Mouse (Mus musculus): ENCODE data around the gene Med26.

Med26 gene

DNA sequence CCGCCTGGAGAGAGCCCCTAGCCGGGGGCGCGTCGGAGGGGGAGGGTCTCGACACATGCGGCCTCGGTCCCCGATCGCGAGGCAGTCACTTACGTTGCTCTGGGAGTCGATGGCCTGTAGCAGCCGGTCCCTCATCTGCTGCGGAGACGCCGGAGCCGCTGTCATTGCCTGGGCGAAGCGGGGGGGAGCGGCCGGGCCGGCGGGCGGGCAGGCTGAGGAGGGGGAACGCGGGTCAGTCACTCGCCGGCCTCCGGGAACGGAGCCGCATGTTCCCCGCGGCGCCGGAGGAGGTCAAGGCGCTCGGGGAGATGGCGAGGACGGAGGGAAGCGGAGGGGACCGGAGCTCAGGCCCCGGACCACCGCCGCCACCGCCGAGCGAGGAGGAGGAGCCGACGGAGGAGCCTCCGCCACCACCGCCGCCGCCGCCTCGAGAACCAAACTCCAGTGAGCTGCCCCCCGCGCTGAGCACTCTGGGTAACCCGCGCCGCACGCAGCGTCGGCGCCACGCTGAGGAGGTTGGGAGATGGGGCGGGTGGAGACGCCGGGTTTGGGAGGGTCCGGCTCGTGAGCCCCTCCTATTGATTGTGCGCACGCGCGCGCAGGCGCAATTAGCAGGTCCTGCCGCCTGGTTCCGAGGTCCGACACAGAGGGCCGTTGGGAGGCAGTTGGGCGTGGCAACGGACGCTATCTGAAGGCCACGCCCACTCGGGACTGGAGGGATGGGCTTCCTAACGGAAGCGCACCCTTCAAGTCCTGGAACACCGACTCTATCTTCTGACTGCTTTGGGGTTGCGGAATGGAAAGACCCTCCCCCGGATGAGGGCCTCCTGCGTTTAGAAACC lies at the start of gene Med26:
Med26 (minus strand) TSS at position 469 of the 842 bp plus-strand sequence.
- peak; percentile 92 to 95 for DNase-seq (ENCODE audit: low spot score in 2 of 2)

DNA sequence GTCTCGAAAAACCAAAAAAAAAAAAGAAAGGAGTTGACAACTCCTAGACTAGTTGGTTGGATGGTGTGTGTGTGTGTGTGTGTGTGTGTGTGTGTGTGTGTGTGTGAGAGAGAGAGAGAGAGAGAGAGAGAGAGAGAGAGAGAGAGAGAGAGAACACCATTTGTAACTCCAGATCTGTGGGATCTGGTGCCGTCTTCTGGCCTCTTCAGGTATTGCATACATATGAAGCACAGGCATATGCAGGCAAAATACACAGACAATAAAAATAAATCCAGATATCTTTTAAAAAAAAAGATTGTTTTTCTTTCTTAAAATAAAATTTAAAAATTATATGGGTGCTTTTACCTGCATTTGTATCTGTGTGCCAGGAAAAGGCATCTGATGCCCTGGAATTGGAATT lies 42.1 kb upstream of the Med26 start:
- DNase-seq (ENCODE audit: low spot score in 2 of 2): peak in 1 of 2 experiments; percentile 13

- DNase-seq (ENCODE audit: low spot score in 2 of 2): no peak
These were observed 41.2 kb upstream of the Med26 start for GRCm38 (mm10) chr8:72589286-72589685.

DNA sequence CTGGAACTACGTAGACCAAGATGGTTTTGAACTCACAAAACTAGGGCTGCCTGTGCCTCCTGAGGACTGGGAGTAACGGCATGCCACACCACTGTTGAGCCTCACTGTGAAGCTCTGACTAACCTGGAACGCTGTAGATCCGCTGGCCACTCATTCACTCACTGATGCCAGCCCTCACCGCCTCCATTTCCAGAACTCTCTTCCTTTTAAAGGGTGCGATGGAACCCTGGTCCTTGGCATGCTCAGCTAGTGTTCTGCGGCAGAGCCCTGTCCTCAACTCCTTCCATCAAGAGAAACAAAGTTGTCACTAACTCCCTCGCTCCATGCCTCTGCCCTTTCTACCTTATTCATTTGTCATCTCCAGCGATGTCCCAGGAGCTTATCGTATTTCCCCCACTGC lies 40.8 kb upstream of the Med26 start:
- DNase-seq (ENCODE audit: low spot score in 2 of 2): no peak

DNA sequence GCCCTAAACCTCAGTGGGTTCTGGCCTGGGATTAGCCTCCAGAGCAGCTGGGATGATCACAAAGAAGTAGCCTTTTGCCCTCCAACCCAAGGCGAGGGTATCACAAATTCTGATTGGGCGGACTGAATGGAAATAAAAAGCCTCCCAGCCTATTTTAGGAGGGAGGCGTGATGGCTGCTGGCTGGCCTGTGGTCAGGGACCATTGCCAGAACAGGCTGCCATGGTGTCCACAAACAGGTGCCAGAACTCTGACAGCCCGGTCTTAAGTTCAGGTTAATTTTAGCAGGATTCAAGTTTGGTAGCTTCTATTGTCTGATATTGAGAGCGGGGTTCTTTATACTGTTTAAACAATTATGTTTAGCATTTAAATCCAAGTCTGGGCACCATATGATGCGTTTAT lies 39.7 kb upstream of the Med26 start:
- no peak for DNase-seq (ENCODE audit: low spot score in 2 of 2)

DNA sequence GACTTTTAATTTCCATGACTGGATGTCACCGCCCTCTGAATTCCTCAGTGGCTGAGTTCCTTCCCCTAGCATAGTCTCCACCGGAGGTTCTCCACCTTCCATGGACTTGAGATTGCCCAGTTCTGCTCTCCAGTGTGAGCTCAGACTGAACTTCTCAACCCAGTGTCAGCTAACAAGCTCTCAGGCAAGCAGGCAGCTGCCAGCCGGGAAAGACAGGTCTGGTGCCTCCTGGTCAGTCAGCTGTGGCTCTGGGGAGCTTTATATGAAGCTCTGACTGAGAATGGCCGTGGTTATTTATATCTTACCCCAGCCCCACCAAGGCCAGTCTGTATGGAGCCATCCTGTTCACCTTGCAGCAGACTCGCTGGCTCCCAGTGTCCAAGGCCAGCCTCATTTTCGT lies 36.3 kb upstream of the Med26 start:
- no peak for DNase-seq (ENCODE audit: low spot score in 2 of 2)

- peak in 1 of 2 experiments; percentile 7 for DNase-seq (ENCODE audit: low spot score in 2 of 2)
These were observed 35.1 kb upstream of the Med26 start for GRCm38 (mm10) chr8:72583056-72583771.

GRCm38 (mm10) chr8:72579374-72579773 lies 31.3 kb upstream of the Med26 start:
- DNase-seq (ENCODE audit: low spot score in 2 of 2): no peak

DNA sequence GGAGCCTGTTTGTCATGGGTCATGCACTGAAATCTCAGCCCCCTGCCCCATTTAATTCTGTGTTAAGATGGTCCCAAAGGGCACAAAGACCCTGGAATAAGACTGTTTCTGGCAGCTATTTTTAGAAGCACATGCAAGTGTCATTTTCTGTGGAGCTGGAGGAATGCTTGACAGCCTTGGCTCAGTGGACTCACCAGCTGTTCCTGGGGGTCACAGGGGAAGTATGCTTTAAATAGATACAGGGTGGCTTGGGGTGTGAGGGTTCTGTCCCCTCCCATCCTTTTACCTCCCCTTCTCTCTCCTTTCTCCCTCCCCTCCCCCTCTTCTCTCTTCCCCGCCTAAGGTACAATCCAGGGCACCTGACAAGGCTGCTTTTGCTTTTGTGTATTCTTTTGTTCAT lies 29.9 kb upstream of the Med26 start:
- DNase-seq (ENCODE audit: low spot score in 2 of 2): no peak

- no peak for DNase-seq (ENCODE audit: low spot score in 2 of 2)
These were observed 29.2 kb upstream of the Med26 start for GRCm38 (mm10) chr8:72577266-72577665.

DNA sequence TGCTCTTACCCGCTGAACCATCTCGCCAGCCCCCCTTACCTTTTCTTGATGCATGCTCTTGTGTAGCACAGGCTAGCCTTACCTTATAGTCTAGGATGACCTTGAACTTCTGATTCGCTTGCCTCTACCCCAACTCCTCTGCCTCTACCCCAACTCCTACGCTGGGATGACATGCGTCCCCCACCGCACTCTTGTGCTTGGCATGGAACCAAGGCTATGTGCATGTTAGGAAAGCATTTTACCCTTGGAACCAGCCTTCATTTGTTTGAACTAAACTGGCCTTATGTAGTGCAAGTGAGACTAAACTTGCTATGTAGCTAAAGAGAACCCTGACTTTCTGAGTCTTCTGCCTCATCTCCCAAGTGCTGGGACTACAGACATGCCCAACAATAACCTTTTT lies 27.8 kb upstream of the Med26 start:
- DNase-seq (ENCODE audit: low spot score in 2 of 2): no peak

DNA sequence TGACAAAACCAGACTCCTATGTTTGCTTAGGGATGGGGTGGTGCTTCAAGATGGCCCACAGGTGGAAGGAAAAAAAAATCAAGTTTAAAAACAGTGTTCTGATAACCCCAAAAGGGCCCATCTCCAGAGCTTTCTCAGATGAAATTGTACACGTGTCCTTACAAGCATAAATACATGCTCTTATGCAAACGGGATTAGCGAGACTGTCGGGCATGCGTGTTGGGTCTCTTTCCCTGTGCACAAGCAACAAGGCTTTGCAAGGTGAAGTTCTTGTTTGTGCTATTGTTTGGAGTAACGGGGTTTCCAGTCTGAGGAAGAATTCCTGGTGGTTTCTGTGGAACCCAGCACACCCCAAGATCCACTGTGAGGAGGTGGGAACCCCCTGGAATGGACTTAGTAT lies 25.4 kb upstream of the Med26 start:
- DNase-seq (ENCODE audit: low spot score in 2 of 2): no peak

GRCm38 (mm10) chr8:72572507-72572906 lies 24.4 kb upstream of the Med26 start:
- no peak for DNase-seq (ENCODE audit: low spot score in 2 of 2)

DNA sequence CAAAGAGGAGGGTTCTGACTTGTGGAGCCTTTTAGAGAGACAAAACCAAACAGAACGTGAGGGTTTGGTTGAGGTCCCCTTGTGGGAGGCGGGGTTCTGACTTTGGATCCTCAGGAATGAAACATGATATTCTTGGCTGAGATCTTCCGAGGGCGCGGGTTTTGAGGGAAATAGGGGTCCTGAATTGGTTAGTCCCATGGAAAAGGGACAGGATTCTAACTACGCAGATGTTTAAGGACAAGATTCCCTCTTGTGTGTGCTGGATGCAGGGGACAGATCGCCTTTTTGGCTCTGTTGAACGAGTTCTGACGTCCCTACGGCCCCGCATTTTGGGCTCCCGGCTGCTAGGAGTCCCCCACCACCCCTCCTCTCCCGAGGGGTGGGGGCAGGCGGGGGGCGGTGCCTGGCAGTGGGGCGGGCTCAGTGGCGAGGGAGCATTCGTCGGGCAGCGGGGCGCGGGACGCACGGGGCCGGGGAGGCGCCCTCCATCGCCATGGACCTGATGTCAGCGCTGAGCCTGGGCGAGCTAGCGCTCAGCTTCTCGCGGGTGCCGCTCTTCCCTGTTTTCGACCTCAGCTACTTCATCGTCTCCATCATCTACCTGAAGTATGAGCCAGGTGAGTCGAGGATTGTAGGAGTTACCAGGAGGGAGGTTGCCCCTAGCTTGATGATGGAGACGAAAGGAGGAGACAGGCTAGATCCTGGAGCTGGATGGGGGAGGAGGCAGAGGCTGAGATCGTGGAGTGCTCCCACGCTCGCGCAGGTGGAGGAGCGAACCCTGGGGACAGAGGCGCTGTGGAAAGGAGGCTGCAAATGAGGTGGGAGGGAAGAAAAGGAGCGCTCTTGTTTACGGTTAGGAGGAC lies 23.8 kb upstream of the Med26 start, which contains the start of gene Tmem38a:
Tmem38a (plus strand) TSS at position 445 of the 863 bp plus-strand sequence.
- peak; percentile 66 to 71 for DNase-seq (ENCODE audit: low spot score in 2 of 2)

GRCm38 (mm10) chr8:72570633-72571610 lies 22.9 kb upstream of the Med26 start, which contains the start of gene Smim7:
TSS of gene Smim7 (minus strand) at chr8:72571088.
- peak; percentile 96 to 97 for DNase-seq (ENCODE audit: low spot score in 2 of 2)

DNA sequence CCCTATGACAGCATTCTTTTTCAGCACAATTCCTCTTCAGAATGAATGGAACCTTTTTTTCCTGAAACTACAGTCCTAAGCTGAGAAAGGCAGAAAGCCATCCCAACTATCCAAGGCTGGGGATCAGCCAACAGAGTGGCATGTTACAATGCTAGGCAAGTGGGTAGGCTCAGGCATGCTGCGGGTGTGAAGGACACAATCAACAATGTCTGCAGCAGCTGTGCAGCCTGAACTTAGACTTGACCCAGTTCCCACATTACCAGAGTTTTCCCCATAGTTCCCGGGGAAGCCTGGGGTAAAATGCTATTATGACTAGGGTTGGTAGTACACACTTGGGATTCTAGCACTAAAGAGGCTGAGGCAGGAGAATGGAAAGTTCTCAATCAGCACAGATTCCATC lies 17.9 kb upstream of the Med26 start:
- no peak for DNase-seq (ENCODE audit: low spot score in 2 of 2)

GRCm38 (mm10) chr8:72561111-72561689 lies 13.1 kb upstream of the Med26 start:
- no peak for DNase-seq (ENCODE audit: low spot score in 2 of 2)

- no peak for DNase-seq (ENCODE audit: low spot score in 2 of 2)
These were observed 7.7 kb upstream of the Med26 start for GRCm38 (mm10) chr8:72555770-72556169.

GRCm38 (mm10) chr8:72549314-72549892 lies 1.3 kb upstream of the Med26 start:
- DNase-seq (ENCODE audit: low spot score in 2 of 2): no peak
